Mouse (Mus musculus): Measurements from ENCODE around the gene Btbd17. TPM values are rescaled to one million over a fixed set of nuclear protein-coding genes. Genes with fewer than 3 reads are reported as not detected.

Btbd17 gene
- polyA plus RNA-seq, 1 experiment: not detected

GRCm38 (mm10) chr11:114793868-114794545, 1.7 kb downstream of the Btbd17 start:
- TF ChIP-seq POLR2A (IDR thresholded peaks at IDR 0.05; ENCODE audit: borderline replicate concordance, low read depth, low read length): no peak
- no peak for TF ChIP-seq CTCF (IDR thresholded peaks at IDR 0.05; ENCODE audit: low read depth, low read length)
- Histone ChIP-seq H3K27ac (ENCODE audit: insufficient read depth, low read depth, low read length) (no peak overlapping the region), H3K4me1 (ENCODE audit: control insufficient read depth, insufficient read depth, low read length) (peaks cover 13% of the 10 kb centered on the region), H3K4me3 (ENCODE audit: insufficient read depth, low read length) (no peak overlapping the region)

GRCm38 (mm10) chr11:114792931-114793494, 2.7 kb downstream of the Btbd17 start:
- no peak for TF ChIP-seq POLR2A (IDR thresholded peaks at IDR 0.05; ENCODE audit: borderline replicate concordance, low read depth, low read length)
- no peak for TF ChIP-seq CTCF (IDR thresholded peaks at IDR 0.05; ENCODE audit: low read depth, low read length)
- H3K4me1 ChIP-seq (ENCODE audit: control insufficient read depth, insufficient read depth, low read length): peaks cover 13% of the 10 kb centered on the region
- H3K4me3 ChIP-seq (ENCODE audit: insufficient read depth, low read length): no peak overlapping the region
- H3K27ac ChIP-seq (ENCODE audit: insufficient read depth, low read depth, low read length): peak overlapping the region; percentile 45; the same call in 1 of the 2 replicates

- TF ChIP-seq POLR2A (IDR thresholded peaks at IDR 0.05; ENCODE audit: borderline replicate concordance, low read depth, low read length): no peak
- no peak for TF ChIP-seq CTCF (IDR thresholded peaks at IDR 0.05; ENCODE audit: low read depth, low read length)
- H3K4me3 ChIP-seq (ENCODE audit: insufficient read depth, low read length): peak overlapping the region; percentile 44
Observed at GRCm38 (mm10) chr11:114791891-114792411, 3.8 kb downstream of the Btbd17 start.

GRCm38 (mm10) chr11:114791351-114791889, 4.3 kb downstream of the Btbd17 start:
- peak overlapping the region; percentile 44 for H3K4me3 ChIP-seq (ENCODE audit: insufficient read depth, low read length)

More at GRCm38 (mm10) chr11:114791891-114792411, 3.8 kb downstream of the Btbd17 start:
- H3K4me1 ChIP-seq (ENCODE audit: control insufficient read depth, insufficient read depth, low read length): peaks cover 13% of the 10 kb centered on the region
- H3K27ac ChIP-seq (ENCODE audit: insufficient read depth, low read depth, low read length): no peak overlapping the region

GRCm38 (mm10) chr11:114790841-114791240, 4.9 kb downstream of the Btbd17 start:
- TF ChIP-seq POLR2A (IDR thresholded peaks at IDR 0.05; ENCODE audit: borderline replicate concordance, low read depth, low read length) (no peak), CTCF (IDR thresholded peaks at IDR 0.05; ENCODE audit: low read depth, low read length) (peak; percentile 57)
- Histone ChIP-seq H3K4me3 (ENCODE audit: insufficient read depth, low read length) (no peak overlapping the region), H3K27ac (ENCODE audit: insufficient read depth, low read depth, low read length) (no peak overlapping the region), H3K4me1 (ENCODE audit: control insufficient read depth, insufficient read depth, low read length) (peaks cover 16% of the 10 kb centered on the region)

More at GRCm38 (mm10) chr11:114791351-114791889, 4.3 kb downstream of the Btbd17 start:
- Histone ChIP-seq H3K27ac (ENCODE audit: insufficient read depth, low read depth, low read length) (no peak overlapping the region), H3K4me1 (ENCODE audit: control insufficient read depth, insufficient read depth, low read length) (peaks cover 13% of the 10 kb centered on the region)
- no peak for TF ChIP-seq CTCF (IDR thresholded peaks at IDR 0.05; ENCODE audit: low read depth, low read length)
- TF ChIP-seq POLR2A (IDR thresholded peaks at IDR 0.05; ENCODE audit: borderline replicate concordance, low read depth, low read length): no peak

- Histone ChIP-seq H3K4me3 (ENCODE audit: insufficient read depth, low read length) (no peak overlapping the region), H3K4me1 (ENCODE audit: control insufficient read depth, insufficient read depth, low read length) (peaks cover 16% of the 10 kb centered on the region), H3K27ac (ENCODE audit: insufficient read depth, low read depth, low read length) (no peak overlapping the region)
- TF ChIP-seq CTCF (IDR thresholded peaks at IDR 0.05; ENCODE audit: low read depth, low read length): no peak
- no peak for TF ChIP-seq POLR2A (IDR thresholded peaks at IDR 0.05; ENCODE audit: borderline replicate concordance, low read depth, low read length)
Observed at GRCm38 (mm10) chr11:114790171-114790570, 5.6 kb downstream of the Btbd17 start.

GRCm38 (mm10) chr11:114789716-114790115, 6.0 kb downstream of the Btbd17 start:
- Histone ChIP-seq H3K27ac (ENCODE audit: insufficient read depth, low read depth, low read length) (no peak overlapping the region), H3K4me3 (ENCODE audit: insufficient read depth, low read length) (no peak overlapping the region), H3K4me1 (ENCODE audit: control insufficient read depth, insufficient read depth, low read length) (peaks cover 16% of the 10 kb centered on the region)
- TF ChIP-seq CTCF (IDR thresholded peaks at IDR 0.05; ENCODE audit: low read depth, low read length) (no peak), POLR2A (IDR thresholded peaks at IDR 0.05; ENCODE audit: borderline replicate concordance, low read depth, low read length) (no peak)

GRCm38 (mm10) chr11:114789061-114789714, 6.6 kb downstream of the Btbd17 start:
- Histone ChIP-seq H3K4me3 (ENCODE audit: insufficient read depth, low read length) (peak overlapping the region; percentile 28; the same call in 1 of the 2 replicates), H3K4me1 (ENCODE audit: control insufficient read depth, insufficient read depth, low read length) (peaks cover 16% of the 10 kb centered on the region), H3K27ac (ENCODE audit: insufficient read depth, low read depth, low read length) (no peak overlapping the region)
- TF ChIP-seq CTCF (IDR thresholded peaks at IDR 0.05; ENCODE audit: low read depth, low read length): peak; percentile 80
- no peak for TF ChIP-seq POLR2A (IDR thresholded peaks at IDR 0.05; ENCODE audit: borderline replicate concordance, low read depth, low read length)

GRCm38 (mm10) chr11:114787611-114788010, 8.1 kb downstream of the Btbd17 start:
- H3K4me3 ChIP-seq (ENCODE audit: insufficient read depth, low read length): no peak overlapping the region

More at GRCm38 (mm10) chr11:114787611-114788010, 8.1 kb downstream of the Btbd17 start:
- peaks cover 8% of the 10 kb centered on the region for H3K4me1 ChIP-seq (ENCODE audit: control insufficient read depth, insufficient read depth, low read length)
- no peak overlapping the region for H3K27ac ChIP-seq (ENCODE audit: insufficient read depth, low read depth, low read length)
- TF ChIP-seq POLR2A (IDR thresholded peaks at IDR 0.05; ENCODE audit: borderline replicate concordance, low read depth, low read length) (no peak), CTCF (IDR thresholded peaks at IDR 0.05; ENCODE audit: low read depth, low read length) (no peak)
